Mouse (Mus musculus): ENCODE results near the gene Fyn. TPM values are rescaled to one million over a fixed set of nuclear protein-coding genes. Genes with fewer than 3 reads are reported as not detected.

Fyn gene
- polyA plus RNA-seq, 1 experiment, result 29.2 TPM

DNA sequence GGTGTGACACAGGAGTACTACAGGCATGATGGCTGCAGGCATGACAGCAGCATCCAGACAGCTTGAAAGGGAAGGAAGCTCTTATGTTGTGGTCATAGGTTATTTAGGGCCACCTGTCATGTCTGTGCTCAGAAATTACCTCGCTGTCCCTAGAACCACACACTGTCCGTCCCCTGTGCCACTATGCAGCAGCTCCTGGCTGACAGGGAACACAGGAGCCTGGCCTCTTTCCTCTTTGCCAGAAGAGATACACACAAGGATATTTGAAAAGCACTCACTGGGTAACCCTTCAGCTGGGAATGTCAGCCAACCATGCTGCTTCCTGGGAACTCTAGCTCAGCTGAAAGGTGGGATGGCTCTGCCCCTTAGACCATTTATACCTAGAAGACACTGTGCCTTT is 62.6 kb downstream of the Fyn start:
- TF ChIP-seq POLR2A (IDR thresholded peaks at IDR 0.05; ENCODE audit: borderline replicate concordance, extremely low read depth, low read depth, low read length), result no peak
- TF ChIP-seq CTCF (IDR thresholded peaks at IDR 0.05; ENCODE audit: insufficient read depth, low read length), result no peak
- H3K4me3 ChIP-seq (replicated peaks; ENCODE audit: extremely low read depth, low read depth, low read length), result no peak overlapping the region
- 87% methylated on average over 2 of the region's 2 CpGs for WGBS
- peaks cover 2% of the 10 kb centered on the region; the same call in 1 of the 2 replicates for H3K4me1 ChIP-seq (ENCODE audit: control insufficient read depth, insufficient read depth, low read length)
- no peak for DNase-seq

DNA sequence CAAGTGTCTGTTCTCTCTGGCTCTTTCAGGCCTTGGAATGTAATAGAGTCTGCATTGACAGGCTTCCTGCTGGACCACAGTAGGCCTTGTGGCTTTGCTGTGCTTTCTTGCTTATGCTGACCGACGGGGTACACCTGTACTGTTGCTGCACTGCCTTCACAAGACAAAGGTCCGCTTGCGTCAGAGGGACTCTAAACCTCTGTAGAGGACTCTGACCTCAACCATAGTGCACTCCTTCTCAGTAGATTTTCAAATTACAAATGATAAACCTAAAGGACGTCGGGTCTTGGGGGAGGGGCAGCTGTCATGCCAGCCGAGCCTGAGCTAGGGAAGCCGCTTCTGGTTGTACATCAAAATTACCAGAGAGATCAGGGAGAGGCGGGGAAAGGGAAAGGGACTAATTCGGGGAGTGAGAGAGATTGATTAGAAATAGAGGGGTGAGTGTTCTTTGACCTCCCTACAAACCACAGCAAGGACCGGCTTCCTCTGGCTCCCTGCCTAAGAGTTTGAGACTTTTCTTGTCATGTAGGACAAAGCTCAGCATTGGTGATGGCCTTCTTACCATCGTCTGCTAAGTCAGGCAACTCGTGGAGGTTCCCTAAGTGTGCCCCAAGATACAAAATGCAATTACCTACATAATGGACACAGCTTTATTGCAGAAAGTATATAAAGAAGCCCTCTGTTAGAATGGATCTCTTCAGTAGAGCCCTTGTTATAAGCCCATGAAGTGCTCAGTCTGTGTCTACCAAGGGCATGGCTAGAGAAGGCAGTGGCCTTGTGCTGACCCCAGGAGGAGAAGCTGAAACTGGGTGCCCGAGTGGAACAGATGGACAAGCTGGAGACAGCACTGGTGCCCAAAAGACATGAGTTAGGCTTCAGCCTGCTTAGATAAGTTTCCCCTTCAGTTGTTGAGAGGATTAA is 64.3 kb downstream of the Fyn start:
- 78% methylated on average over 14 of the region's 14 CpGs for WGBS
- Histone ChIP-seq H3K4me3 (replicated peaks; ENCODE audit: extremely low read depth, low read depth, low read length) (no peak overlapping the region), H3K4me1 (ENCODE audit: control insufficient read depth, insufficient read depth, low read length) (peaks cover 2% of the 10 kb centered on the region; the same call in 1 of the 2 replicates)
- no peak for DNase-seq
- no peak for TF ChIP-seq POLR2A (IDR thresholded peaks at IDR 0.05; ENCODE audit: borderline replicate concordance, extremely low read depth, low read depth, low read length)
- no peak for TF ChIP-seq CTCF (IDR thresholded peaks at IDR 0.05; ENCODE audit: insufficient read depth, low read length)

DNA sequence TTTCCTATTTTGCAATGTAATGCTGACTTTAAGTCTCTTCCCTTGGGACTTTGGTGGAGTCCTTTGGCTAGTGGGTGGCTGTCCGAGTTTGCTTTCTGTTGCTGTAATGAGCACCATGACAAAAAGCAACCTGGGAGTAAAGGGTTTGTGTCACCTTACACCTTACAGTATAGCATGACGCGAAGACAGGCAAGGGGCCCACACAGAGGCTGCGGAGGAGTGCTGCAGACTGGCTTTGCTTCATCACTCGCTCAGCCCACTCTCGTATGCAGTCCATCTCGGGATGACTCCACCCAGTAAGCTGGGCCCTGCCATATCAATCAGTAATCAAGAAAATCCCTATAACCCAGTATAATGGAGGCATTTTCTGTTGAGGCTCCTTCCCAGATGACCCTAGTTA is 65.2 kb downstream of the Fyn start:
- H3K4me1 ChIP-seq (ENCODE audit: control insufficient read depth, insufficient read depth, low read length), result no peaks in the 10 kb centered on the region; the same call in 1 of the 2 replicates
- H3K4me3 ChIP-seq (replicated peaks; ENCODE audit: extremely low read depth, low read depth, low read length), result no peak overlapping the region
- WGBS, result 93% methylated on average over 7 of the region's 7 CpGs
- DNase-seq, result no peak
- TF ChIP-seq POLR2A (IDR thresholded peaks at IDR 0.05; ENCODE audit: borderline replicate concordance, extremely low read depth, low read depth, low read length), result no peak
- TF ChIP-seq CTCF (IDR thresholded peaks at IDR 0.05; ENCODE audit: insufficient read depth, low read length), result no peak

DNA sequence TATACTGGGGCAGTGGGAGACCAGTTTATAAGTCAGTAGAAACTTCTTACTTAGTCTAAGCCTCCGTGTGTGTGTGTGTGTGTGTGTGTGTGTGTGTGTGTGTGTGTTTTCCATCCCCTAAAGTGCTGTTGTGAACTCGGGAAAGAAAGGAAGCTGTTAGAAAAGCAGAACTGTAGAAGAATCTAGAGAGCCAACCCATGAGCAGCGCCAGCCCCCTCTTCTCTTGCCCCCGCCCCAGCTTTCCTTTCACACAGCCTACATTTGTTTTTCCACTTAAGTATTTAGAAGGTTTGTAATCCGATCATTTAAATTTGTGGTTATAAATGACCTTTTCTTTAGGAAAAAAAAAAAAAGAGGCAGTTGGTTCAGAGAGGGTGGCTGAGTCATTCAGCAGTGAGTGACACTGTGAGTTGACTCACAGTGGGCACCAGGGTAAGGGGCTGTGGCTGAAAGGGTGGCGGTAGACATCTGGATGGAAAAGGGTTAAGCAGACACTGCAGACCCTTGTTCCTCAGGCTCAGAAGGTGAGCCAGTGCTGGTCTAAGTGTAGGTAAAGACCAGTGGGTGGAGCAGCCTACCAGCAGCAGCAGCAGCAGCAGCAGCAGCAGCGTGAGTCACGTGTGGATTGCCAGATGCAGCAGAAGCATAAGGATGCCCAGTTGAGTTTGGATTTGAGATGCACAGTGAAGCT is 66.2 kb downstream of the Fyn start:
- TF ChIP-seq CTCF (IDR thresholded peaks at IDR 0.05; ENCODE audit: insufficient read depth, low read length) (no peak), POLR2A (IDR thresholded peaks at IDR 0.05; ENCODE audit: borderline replicate concordance, extremely low read depth, low read depth, low read length) (no peak)
- Histone ChIP-seq H3K4me1 (ENCODE audit: control insufficient read depth, insufficient read depth, low read length) (no peaks in the 10 kb centered on the region; the same call in 1 of the 2 replicates), H3K4me3 (replicated peaks; ENCODE audit: extremely low read depth, low read depth, low read length) (no peak overlapping the region)
- WGBS, result 65% methylated on average over 8 of the region's 8 CpGs
- no peak for DNase-seq

DNA sequence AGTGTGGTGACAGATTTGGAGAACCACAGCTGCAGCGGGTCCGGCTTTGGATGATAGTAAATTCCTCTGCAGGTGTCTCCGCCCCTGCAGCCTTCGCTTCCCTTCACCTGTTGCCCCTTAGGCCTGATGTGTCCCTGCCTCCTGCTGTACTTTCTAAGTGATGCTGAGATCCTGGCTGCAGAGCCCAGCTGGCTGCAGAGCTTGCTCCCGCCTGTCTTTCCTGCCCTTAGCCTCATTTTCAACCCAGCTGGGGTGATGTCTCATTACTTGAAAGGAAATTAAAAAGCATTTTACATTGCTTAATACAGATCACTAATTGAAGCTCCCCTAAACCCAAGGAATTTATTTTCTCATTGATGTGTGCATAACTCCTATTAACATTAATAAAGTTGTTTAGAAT is 70.2 kb downstream of the Fyn start:
- DNase-seq, result no peak
- Histone ChIP-seq H3K4me3 (replicated peaks; ENCODE audit: extremely low read depth, low read depth, low read length) (no peak overlapping the region), H3K4me1 (ENCODE audit: control insufficient read depth, insufficient read depth, low read length) (no peaks in the 10 kb centered on the region; the same call in 1 of the 2 replicates)
- WGBS, result 80% methylated on average over 5 of the region's 5 CpGs
- TF ChIP-seq POLR2A (IDR thresholded peaks at IDR 0.05; ENCODE audit: borderline replicate concordance, extremely low read depth, low read depth, low read length) (no peak), CTCF (IDR thresholded peaks at IDR 0.05; ENCODE audit: insufficient read depth, low read length) (no peak)

DNA sequence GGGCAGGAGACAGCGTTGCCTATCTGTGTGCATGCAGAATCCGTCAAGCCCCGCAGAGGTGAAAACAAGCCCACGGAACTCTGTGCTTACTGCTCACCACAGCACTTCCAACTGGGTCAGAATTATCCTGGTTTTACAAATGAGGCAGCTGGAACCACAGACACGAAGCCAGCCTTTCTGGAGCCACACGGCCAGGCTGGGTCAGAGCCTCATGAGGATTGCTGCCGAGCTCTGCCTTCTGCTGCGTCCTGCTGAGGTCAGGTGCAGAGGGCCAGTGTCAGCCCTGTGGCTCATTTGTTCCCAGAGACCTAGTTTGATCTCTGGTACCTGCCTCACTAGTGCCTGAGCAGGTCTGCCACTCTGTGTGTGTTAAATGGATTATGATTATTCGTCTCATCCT is 71.9 kb downstream of the Fyn start:
- no peak for DNase-seq
- WGBS, result 81% methylated on average over 9 of the region's 9 CpGs
- TF ChIP-seq POLR2A (IDR thresholded peaks at IDR 0.05; ENCODE audit: borderline replicate concordance, extremely low read depth, low read depth, low read length) (no peak), CTCF (IDR thresholded peaks at IDR 0.05; ENCODE audit: insufficient read depth, low read length) (no peak)
- Histone ChIP-seq H3K4me3 (replicated peaks; ENCODE audit: extremely low read depth, low read depth, low read length) (no peak overlapping the region), H3K4me1 (ENCODE audit: control insufficient read depth, insufficient read depth, low read length) (no peaks in the 10 kb centered on the region; the same call in 1 of the 2 replicates)

DNA sequence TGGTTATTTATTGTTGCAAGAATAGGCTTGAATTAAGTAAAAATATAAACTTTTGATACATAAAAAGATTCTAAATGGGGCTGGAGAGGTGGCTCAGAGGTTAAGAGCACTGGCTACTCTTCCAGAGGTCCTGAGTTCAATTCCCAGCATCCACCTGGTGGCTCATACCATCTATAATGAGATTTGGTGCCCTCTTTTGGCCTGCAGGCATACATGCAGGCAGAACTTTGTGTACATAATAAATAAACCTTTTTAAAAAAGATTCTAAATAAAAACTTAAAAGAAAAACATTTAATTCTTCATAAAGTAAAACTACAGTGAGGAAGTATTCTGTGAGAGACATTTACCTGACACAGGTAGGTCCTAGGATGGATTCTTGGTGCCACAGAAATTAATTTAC is 73.0 kb downstream of the Fyn start:
- no peak overlapping the region for H3K4me3 ChIP-seq (replicated peaks; ENCODE audit: extremely low read depth, low read depth, low read length)
- no peak for DNase-seq
- H3K4me1 ChIP-seq (ENCODE audit: control insufficient read depth, insufficient read depth, low read length), result no peaks in the 10 kb centered on the region; the same call in 1 of the 2 replicates
- TF ChIP-seq CTCF (IDR thresholded peaks at IDR 0.05; ENCODE audit: insufficient read depth, low read length), result no peak
- TF ChIP-seq POLR2A (IDR thresholded peaks at IDR 0.05; ENCODE audit: borderline replicate concordance, extremely low read depth, low read depth, low read length), result no peak

DNA sequence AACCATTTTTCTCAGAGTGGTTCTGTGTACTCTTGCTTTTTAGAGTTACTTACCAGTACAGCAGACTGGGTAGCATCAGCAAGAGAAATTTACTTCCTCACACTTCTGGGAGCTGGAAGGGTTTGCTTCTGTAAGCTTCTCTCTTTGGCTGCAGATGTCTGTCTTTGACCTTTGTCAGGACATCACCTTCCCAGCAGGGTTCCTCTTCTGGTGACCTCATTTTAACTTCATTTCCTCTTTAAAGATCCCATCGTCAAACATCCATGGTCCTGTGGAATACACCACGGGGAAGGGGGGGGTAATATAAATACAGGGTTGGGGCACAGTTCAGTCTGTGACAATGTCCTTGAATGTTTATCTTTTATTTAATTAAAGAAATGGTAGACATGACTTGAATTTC is 74.5 kb downstream of the Fyn start:
- Histone ChIP-seq H3K4me1 (ENCODE audit: control insufficient read depth, insufficient read depth, low read length) (no peaks in the 10 kb centered on the region; the same call in 1 of the 2 replicates), H3K4me3 (replicated peaks; ENCODE audit: extremely low read depth, low read depth, low read length) (no peak overlapping the region)
- no peak for TF ChIP-seq POLR2A (IDR thresholded peaks at IDR 0.05; ENCODE audit: borderline replicate concordance, extremely low read depth, low read depth, low read length)
- no peak for TF ChIP-seq CTCF (IDR thresholded peaks at IDR 0.05; ENCODE audit: insufficient read depth, low read length)
- WGBS, result 30% methylated on average over 2 of the region's 2 CpGs
- DNase-seq, result no peak

DNA sequence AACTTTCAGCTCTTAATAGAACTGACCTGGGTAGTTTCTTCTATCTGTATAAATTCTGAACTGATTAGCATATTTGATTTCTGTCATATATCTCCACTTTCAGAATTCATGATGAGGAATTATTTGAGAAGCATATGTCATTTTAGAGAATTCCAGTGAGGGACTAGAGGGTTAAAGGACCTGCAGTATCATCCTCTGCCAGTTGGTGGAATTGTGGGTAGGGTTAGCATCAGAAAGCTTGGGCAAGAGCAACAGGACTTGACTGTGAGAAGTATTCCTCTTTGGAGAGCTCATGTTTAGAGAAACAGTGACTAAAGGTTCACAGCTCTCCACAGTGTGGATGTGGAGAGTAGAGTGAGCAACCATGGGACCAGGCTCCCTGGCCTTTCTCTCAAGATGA is 75.3 kb downstream of the Fyn start:
- TF ChIP-seq CTCF (IDR thresholded peaks at IDR 0.05; ENCODE audit: insufficient read depth, low read length), result no peak
- TF ChIP-seq POLR2A (IDR thresholded peaks at IDR 0.05; ENCODE audit: borderline replicate concordance, extremely low read depth, low read depth, low read length), result no peak
- no peak overlapping the region for H3K4me3 ChIP-seq (replicated peaks; ENCODE audit: extremely low read depth, low read depth, low read length)
- H3K4me1 ChIP-seq (ENCODE audit: control insufficient read depth, insufficient read depth, low read length), result no peaks in the 10 kb centered on the region; the same call in 1 of the 2 replicates
- DNase-seq, result no peak

Data from lung, adult 2 months (tissue).